In genomic region chr2:159232266-159232665, GRCm38 (mm10) we compare ENCODE assay signal across 17 mouse cellular contexts.
"Had no signal": no experiment of that assay in that cellular context is flagged by ENCODE, and none has a peak within 500 bp of the region (broad histone marks: within the 10 kb centered on the region; RNA-seq: fewer than 3 reads in every experiment).

No protein-coding gene starts in this region.

- ATAC-seq: liver, postnatal 0 days; lung, postnatal 0 days; midbrain, embryonic 13.5 days; midbrain, embryonic 16.5 days had no signal

- H3K4me1 ChIP-seq: liver, embryonic 15.5 days; lung, embryonic 15.5 days; megakaryocyte, embryonic 14.5 days; neural tube, embryonic 12.5 days had no signal

- H3K9ac ChIP-seq: liver, embryonic 15.5 days; liver, postnatal 0 days; lung, embryonic 15.5 days; midbrain, embryonic 13.5 days; neural tube, embryonic 12.5 days had no signal

- H3K27ac ChIP-seq: liver, embryonic 15.5 days; lung, embryonic 15.5 days; macrophage; midbrain, embryonic 13.5 days; neural tube, embryonic 12.5 days had no signal

- H3K9me3 ChIP-seq: liver, embryonic 15.5 days; lung, embryonic 15.5 days; midbrain, embryonic 13.5 days; neural tube, embryonic 12.5 days had no signal

- H3K4me2 ChIP-seq: liver, embryonic 15.5 days; lung, embryonic 15.5 days; midbrain, embryonic 11.5 days; midbrain, embryonic 13.5 days; neural tube, embryonic 12.5 days had no signal

- H3K27me3 ChIP-seq: liver, embryonic 15.5 days; lung, embryonic 15.5 days; megakaryocyte, embryonic 14.5 days; midbrain, embryonic 13.5 days; neural tube, embryonic 12.5 days had no signal

- H3K4me3 ChIP-seq: liver, embryonic 15.5 days; lung, embryonic 15.5 days; megakaryocyte, embryonic 14.5 days; midbrain, embryonic 13.5 days; neural tube, embryonic 12.5 days had no signal

- DNase-seq: liver, postnatal 0 days; lung, adult 2 months; lung, postnatal 14 days; lung, postnatal 36 days; right cerebral cortex, postnatal 14 days; thymus, adult 18-20 months; thymus, postnatal 14 days; thymus, postnatal 36 days had no signal

- H3K36me3 ChIP-seq: liver, embryonic 15.5 days; lung, embryonic 15.5 days; midbrain, embryonic 13.5 days; neural tube, embryonic 12.5 days had no signal
